Mouse (Mus musculus): ENCODE results near the gene Tbcd. TPM values are rescaled to one million over a fixed set of nuclear protein-coding genes. Genes with fewer than 3 reads are reported as not detected.

Tbcd gene
- polyA plus RNA-seq, 2 experiments, result 38.7 to 43.4 TPM

DNA sequence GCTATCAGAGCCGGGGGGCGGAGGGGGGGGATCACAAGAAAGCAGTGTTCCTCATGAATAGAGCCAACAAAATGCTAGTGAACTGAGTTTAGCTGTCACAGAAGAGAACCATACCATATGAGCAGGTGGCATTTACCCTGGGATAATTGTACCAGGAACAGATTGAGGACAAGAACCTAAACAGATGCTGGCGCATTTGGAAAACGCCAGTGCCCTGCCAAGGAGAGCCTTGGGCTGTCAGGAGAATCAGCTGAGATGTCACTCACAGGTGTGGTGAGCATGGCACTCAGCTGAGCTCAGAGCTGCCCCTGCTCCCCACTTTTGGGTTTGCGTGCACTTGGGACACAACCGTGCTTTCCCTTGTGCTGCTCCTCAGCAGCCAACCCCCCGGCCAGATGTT lies 179.7 kb downstream of the Tbcd start:
- TF ChIP-seq POLR2A (IDR thresholded peaks at IDR 0.05; ENCODE audit: borderline replicate concordance, extremely low read depth, insufficient read depth, insufficient read length), result no peak
- ATAC-seq (ENCODE audit: low FRiP score, low read depth) (no peak), DNase-seq (ENCODE audit: low spot score) (no peak)
- Histone ChIP-seq H3K4me3 (replicated peaks; ENCODE audit: low read length) (no peak overlapping the region), H3K9ac (ENCODE audit: low read depth, low read length, severe bottlenecking) (no peak overlapping the region), H3K27me3 (ENCODE audit: control insufficient read depth, insufficient read depth, low read length) (no peaks in the 10 kb centered on the region), H3K36me3 (ENCODE audit: control insufficient read depth, insufficient read depth, low read length) (peaks cover 20% of the 10 kb centered on the region), H3K4me1 (ENCODE audit: control insufficient read depth, insufficient read depth, low read length) (no peaks in the 10 kb centered on the region), H3K4me2 (replicated peaks; ENCODE audit: low read depth, low read length, severe bottlenecking) (no peak overlapping the region), H3K27ac (replicated peaks; ENCODE audit: low read depth, low read length) (no peak overlapping the region), H3K9me3 (ENCODE audit: control insufficient read depth, low read length) (no peaks in the 10 kb centered on the region)
- WGBS, result 90% methylated on average over 7 of the region's 7 CpGs

DNA sequence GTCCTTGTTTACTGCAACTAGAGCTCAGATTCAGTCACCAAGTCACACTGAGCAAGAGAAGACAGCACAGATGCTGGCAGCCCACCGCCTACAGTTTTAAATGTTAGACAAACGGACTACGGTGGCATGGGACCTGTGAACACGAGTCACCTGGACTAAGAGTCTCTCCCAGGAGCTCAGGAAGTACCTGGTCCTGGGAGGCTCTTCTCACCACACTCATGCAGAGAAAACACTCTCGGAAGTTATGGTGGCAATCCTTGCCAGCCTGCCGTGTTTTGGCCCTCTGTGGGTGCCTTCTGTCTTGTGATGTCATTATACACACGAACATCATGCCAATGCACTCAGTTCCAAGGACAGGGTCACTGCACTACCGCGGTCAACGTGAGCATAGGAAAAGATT lies 184.9 kb downstream of the Tbcd start:
- WGBS, result 92% methylated on average over 10 of the region's 10 CpGs
- ATAC-seq (ENCODE audit: low FRiP score, low read depth) (no peak), DNase-seq (ENCODE audit: low spot score) (no peak)
- Histone ChIP-seq H3K27ac (replicated peaks; ENCODE audit: low read depth, low read length) (no peak overlapping the region), H3K36me3 (ENCODE audit: control insufficient read depth, insufficient read depth, low read length) (peaks cover 15% of the 10 kb centered on the region), H3K9me3 (ENCODE audit: control insufficient read depth, low read length) (no peaks in the 10 kb centered on the region), H3K4me3 (replicated peaks; ENCODE audit: low read length) (no peak overlapping the region), H3K4me1 (ENCODE audit: control insufficient read depth, insufficient read depth, low read length) (no peaks in the 10 kb centered on the region), H3K27me3 (ENCODE audit: control insufficient read depth, insufficient read depth, low read length) (no peaks in the 10 kb centered on the region), H3K4me2 (replicated peaks; ENCODE audit: low read depth, low read length, severe bottlenecking) (no peak overlapping the region), H3K9ac (ENCODE audit: low read depth, low read length, severe bottlenecking) (no peak overlapping the region)
- no peak for TF ChIP-seq POLR2A (IDR thresholded peaks at IDR 0.05; ENCODE audit: borderline replicate concordance, extremely low read depth, insufficient read depth, insufficient read length)

DNA sequence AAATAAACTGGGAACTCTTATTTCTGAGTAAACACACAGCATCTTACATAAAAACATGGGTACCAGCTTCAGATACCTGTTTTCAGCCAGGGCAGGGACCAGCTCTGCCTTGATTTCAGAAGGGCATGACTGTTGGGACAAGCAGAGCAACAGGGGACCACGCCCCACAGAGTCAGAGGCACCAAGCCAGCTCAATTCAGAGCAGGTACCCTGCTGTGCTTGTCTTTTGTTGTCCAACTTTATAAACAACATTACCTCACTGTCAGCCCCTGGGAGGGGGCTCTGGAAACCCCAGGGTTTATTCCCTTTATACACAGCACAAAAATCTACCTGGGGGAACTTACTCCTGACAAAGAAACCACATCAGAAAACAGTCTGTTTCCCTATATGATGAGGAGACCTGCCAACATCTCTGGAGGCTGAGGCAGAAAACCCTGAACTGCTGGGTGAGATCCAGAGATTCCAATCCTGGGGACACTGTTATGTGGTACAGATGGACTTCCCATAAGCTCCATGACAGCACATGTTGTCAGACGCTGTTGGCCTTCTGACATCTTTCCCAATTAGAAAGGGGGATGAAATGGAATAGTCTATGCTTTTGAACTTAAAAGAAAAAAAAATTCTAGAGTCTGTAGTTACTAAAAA lies 189.9 kb downstream of the Tbcd start:
- no peak overlapping the region for H3K9ac ChIP-seq (ENCODE audit: low read depth, low read length, severe bottlenecking)
- H3K4me1 ChIP-seq (ENCODE audit: control insufficient read depth, insufficient read depth, low read length), result no peaks in the 10 kb centered on the region
- DNase-seq (ENCODE audit: low spot score), result no peak
- no peak for TF ChIP-seq POLR2A (IDR thresholded peaks at IDR 0.05; ENCODE audit: borderline replicate concordance, extremely low read depth, insufficient read depth, insufficient read length)
- H3K4me2 ChIP-seq (replicated peaks; ENCODE audit: low read depth, low read length, severe bottlenecking), result no peak overlapping the region
- ATAC-seq (ENCODE audit: low FRiP score, low read depth), result no peak
- H3K27me3 ChIP-seq (ENCODE audit: control insufficient read depth, insufficient read depth, low read length), result no peaks in the 10 kb centered on the region
- no peak overlapping the region for H3K4me3 ChIP-seq (replicated peaks; ENCODE audit: low read length)
- 79% methylated on average over 2 of the region's 2 CpGs for WGBS
- H3K36me3 ChIP-seq (ENCODE audit: control insufficient read depth, insufficient read depth, low read length), result peaks cover 11% of the 10 kb centered on the region
- H3K27ac ChIP-seq (replicated peaks; ENCODE audit: low read depth, low read length), result no peak overlapping the region
- H3K9me3 ChIP-seq (ENCODE audit: control insufficient read depth, low read length), result no peaks in the 10 kb centered on the region

DNA sequence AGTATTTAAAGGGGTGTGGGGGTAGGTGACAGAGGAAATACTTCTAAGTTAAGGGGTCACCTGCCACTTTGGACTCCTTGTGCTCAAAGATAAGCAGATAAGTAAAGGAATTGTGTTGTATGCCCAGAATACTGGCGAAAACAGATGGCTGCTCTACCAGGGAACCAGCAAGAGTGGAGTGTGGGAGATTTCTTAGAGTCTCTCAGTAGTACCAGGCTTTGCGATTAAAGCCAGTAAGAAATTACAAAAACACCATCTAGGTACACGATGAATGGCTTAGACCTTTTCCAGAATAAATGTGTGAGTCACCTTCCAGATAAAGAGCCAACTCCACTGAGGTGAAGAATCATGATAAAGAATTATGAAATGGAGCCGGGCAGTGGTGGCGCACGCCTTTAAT lies 193.6 kb downstream of the Tbcd start:
- ATAC-seq (ENCODE audit: low FRiP score, low read depth) (no peak), DNase-seq (ENCODE audit: low spot score) (no peak)
- no peaks in the 10 kb centered on the region for H3K4me1 ChIP-seq (ENCODE audit: control insufficient read depth, insufficient read depth, low read length)
- peaks cover 6% of the 10 kb centered on the region for H3K36me3 ChIP-seq (ENCODE audit: control insufficient read depth, insufficient read depth, low read length)
- H3K4me2 ChIP-seq (replicated peaks; ENCODE audit: low read depth, low read length, severe bottlenecking), result no peak overlapping the region
- TF ChIP-seq POLR2A (IDR thresholded peaks at IDR 0.05; ENCODE audit: borderline replicate concordance, extremely low read depth, insufficient read depth, insufficient read length), result no peak
- 94% methylated on average over 6 of the region's 6 CpGs for WGBS
- no peak overlapping the region for H3K27ac ChIP-seq (replicated peaks; ENCODE audit: low read depth, low read length)
- H3K4me3 ChIP-seq (replicated peaks; ENCODE audit: low read length), result no peak overlapping the region
- no peaks in the 10 kb centered on the region for H3K9me3 ChIP-seq (ENCODE audit: control insufficient read depth, low read length)
- H3K27me3 ChIP-seq (ENCODE audit: control insufficient read depth, insufficient read depth, low read length), result no peaks in the 10 kb centered on the region
- H3K9ac ChIP-seq (ENCODE audit: low read depth, low read length, severe bottlenecking), result no peak overlapping the region

DNA sequence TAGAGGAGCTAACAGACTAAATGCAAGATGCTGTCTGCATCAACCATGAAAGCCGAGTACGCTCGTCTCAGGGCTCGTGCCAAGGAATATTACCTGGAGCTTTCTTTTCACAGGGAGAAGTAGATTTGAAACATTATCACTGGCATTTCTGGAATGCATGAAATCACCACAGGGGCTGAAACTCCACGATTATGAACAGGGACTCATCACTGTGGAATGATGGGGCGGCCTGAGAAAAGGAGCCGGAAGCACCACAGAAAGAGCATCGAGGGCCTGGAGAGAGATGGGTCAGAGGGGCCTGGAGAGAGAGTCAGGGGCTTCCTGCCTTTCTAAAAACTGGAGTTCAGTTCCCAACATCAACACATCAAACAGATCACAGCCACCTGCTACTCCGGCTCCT lies 195.6 kb downstream of the Tbcd start:
- TF ChIP-seq POLR2A (IDR thresholded peaks at IDR 0.05; ENCODE audit: borderline replicate concordance, extremely low read depth, insufficient read depth, insufficient read length), result no peak
- WGBS, result 69% methylated on average over 9 of the region's 9 CpGs
- Histone ChIP-seq H3K4me2 (replicated peaks; ENCODE audit: low read depth, low read length, severe bottlenecking) (no peak overlapping the region), H3K27me3 (ENCODE audit: control insufficient read depth, insufficient read depth, low read length) (no peaks in the 10 kb centered on the region), H3K4me1 (ENCODE audit: control insufficient read depth, insufficient read depth, low read length) (no peaks in the 10 kb centered on the region), H3K36me3 (ENCODE audit: control insufficient read depth, insufficient read depth, low read length) (peaks cover 10% of the 10 kb centered on the region), H3K9ac (ENCODE audit: low read depth, low read length, severe bottlenecking) (no peak overlapping the region), H3K4me3 (replicated peaks; ENCODE audit: low read length) (no peak overlapping the region), H3K9me3 (ENCODE audit: control insufficient read depth, low read length) (no peaks in the 10 kb centered on the region), H3K27ac (replicated peaks; ENCODE audit: low read depth, low read length) (no peak overlapping the region)
- ATAC-seq (ENCODE audit: low FRiP score, low read depth) (no peak), DNase-seq (ENCODE audit: low spot score) (no peak)

DNA sequence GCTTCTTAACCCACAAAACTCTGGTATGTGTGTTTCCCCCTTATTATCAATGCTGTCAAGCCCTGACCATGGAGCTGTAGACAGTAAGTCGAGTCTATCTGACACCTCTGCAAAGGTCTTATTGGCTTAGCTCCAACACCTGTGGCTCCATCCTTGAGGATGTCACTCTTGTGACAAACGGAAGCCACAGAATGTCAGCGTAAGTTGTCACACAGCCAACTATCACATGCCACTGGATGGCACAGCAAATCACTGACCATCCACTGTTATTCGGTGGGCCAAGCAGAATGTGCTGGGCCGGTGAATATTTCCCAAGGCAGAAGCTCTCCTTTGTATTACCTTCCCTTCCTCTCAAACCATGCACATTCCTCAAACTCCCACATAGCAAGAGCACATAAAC lies 196.4 kb downstream of the Tbcd start:
- H3K4me3 ChIP-seq (replicated peaks; ENCODE audit: low read length), result no peak overlapping the region
- TF ChIP-seq POLR2A (IDR thresholded peaks at IDR 0.05; ENCODE audit: borderline replicate concordance, extremely low read depth, insufficient read depth, insufficient read length), result no peak
- DNase-seq (ENCODE audit: low spot score), result no peak
- H3K4me1 ChIP-seq (ENCODE audit: control insufficient read depth, insufficient read depth, low read length), result no peaks in the 10 kb centered on the region
- no peak overlapping the region for H3K4me2 ChIP-seq (replicated peaks; ENCODE audit: low read depth, low read length, severe bottlenecking)
- ATAC-seq (ENCODE audit: low FRiP score, low read depth), result no peak
- H3K27ac ChIP-seq (replicated peaks; ENCODE audit: low read depth, low read length), result no peak overlapping the region
- no peaks in the 10 kb centered on the region for H3K27me3 ChIP-seq (ENCODE audit: control insufficient read depth, insufficient read depth, low read length)
- peaks cover 10% of the 10 kb centered on the region for H3K36me3 ChIP-seq (ENCODE audit: control insufficient read depth, insufficient read depth, low read length)
- H3K9me3 ChIP-seq (ENCODE audit: control insufficient read depth, low read length), result no peaks in the 10 kb centered on the region
- H3K9ac ChIP-seq (ENCODE audit: low read depth, low read length, severe bottlenecking), result no peak overlapping the region
- WGBS, result 94% methylated on average over 5 of the region's 5 CpGs
